Mouse (Mus musculus) liver, adult 2 months (tissue): ENCODE measurements around the gene Dst.

Experiments
- CTCF ChIP-seq: fragments of 200-500 bp; IDR thresholded peaks from 2 replicates; pipeline ENCODE4 v1.5.1; 2011; ENCODE audit warnings: low read depth, low read length, control low read depth
- POLR2A ChIP-seq: fragments of 200-500 bp; IDR thresholded peaks from 2 replicates; pipeline ENCODE4 v1.6.1; 2011; ENCODE audit warnings: low read length, control low read depth; ENCODE audit not compliant: insufficient read depth; ENCODE audit errors: extremely low read depth

DNA sequence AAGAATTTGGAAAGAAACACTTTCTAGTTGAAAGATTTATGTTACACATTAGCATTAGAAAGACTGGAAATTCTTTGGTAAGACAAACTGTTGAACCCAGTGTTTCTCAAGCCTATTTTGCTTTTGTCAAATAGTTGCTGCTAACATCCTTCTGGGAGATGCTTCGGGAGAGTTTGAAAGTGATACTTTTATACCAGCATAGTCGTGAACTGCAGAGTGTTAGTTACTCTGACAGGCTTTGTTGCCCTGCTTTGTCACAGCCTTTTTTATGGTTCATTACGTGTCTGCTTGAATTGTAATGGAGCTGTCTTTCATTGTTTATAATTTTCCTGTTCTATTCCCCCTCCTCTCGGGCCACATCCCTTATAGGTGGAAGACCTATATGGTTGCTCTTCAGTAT, 192.4 kb downstream of the Dst start:
- no peak for TF ChIP-seq CTCF
- no peak for TF ChIP-seq POLR2A
